Mouse (Mus musculus) intestine, embryonic 16.5 days (tissue): ENCODE measurements around the gene Cyb561. TPM values are rescaled to one million over a fixed set of nuclear protein-coding genes. Genes with fewer than 3 reads are reported as not detected.

Experiments used
- ATAC-seq: fragments of 200-750 bp; cut with Nextera tagmentation; 2 replicates; pipeline ENCODE4 v1.8.0; 2017; ENCODE audit warnings: moderate TSS enrichment, moderate library complexity
- H3K27ac ChIP-seq: fragments of 300-500 bp; sonication (generic); 2 replicates; pipeline ENCODE4 v1.5.1; 2014; ENCODE audit warnings: mild to moderate bottlenecking, low read length
- H3K27me3 ChIP-seq: fragments of 300-500 bp; sonication (generic); replicated peaks from 2 replicates; pipeline ENCODE4 v1.6.1; 2014; ENCODE audit warnings: low read length, control low read depth, mixed read lengths; ENCODE audit not compliant: control insufficient read depth, insufficient read depth
- H3K36me3 ChIP-seq: fragments of 300-500 bp; sonication (generic); 2 replicates; pipeline ENCODE4 v1.6.1; 2014; ENCODE audit warnings: low read length, control low read depth; ENCODE audit not compliant: control insufficient read depth, insufficient read depth
- H3K4me1 ChIP-seq: fragments of 300-500 bp; sonication (generic); 2 replicates; pipeline ENCODE4 v1.6.1; 2014; ENCODE audit warnings: low read length, control low read depth, mixed read lengths; ENCODE audit not compliant: control insufficient read depth, insufficient read depth
- H3K4me2 ChIP-seq: fragments of 300-500 bp; sonication (generic); 2 replicates; pipeline ENCODE4 v1.6.1; 2014; ENCODE audit warnings: low read depth, low read length, control low read depth
- H3K4me3 ChIP-seq: fragments of 300-500 bp; sonication (generic); 2 replicates; pipeline ENCODE4 v1.5.1; 2014; ENCODE audit warnings: mild to moderate bottlenecking, low read length
- H3K9ac ChIP-seq: fragments of 300-500 bp; sonication (generic); 2 replicates; pipeline ENCODE4 v1.6.1; 2014; ENCODE audit warnings: low read depth, low read length
- H3K9me3 ChIP-seq: fragments of 300-500 bp; sonication (generic); 2 replicates; pipeline ENCODE4 v1.6.1; 2016; ENCODE audit warnings: low read length, control low read depth; ENCODE audit not compliant: control insufficient read depth
- WGBS: fragments of 180-500 bp; shearing (Covaris S2); extraction: QIAGEN DNeasy Blood & Tissue Kit; methylation state at CpG from one replicate; pipeline ENCODE4 v1.1.7; 2014; 5-methylcytosine and 5-hydroxymethylcytosine counted together
- polyA plus RNA-seq: library from polyadenylated mRNA; unstranded; fragments of >200 nt; fragmentation: Nextera tagmentation; extraction: Ambion mirVana; gene quantifications from 2 replicates; pipeline ENCODE4 v1.2.1, GENCODE M21; 2015

The Cyb561 gene
- polyA plus RNA-seq, 1 experiment from 2014 or later: 46.5 TPM

GRCm38 (mm10) chr11:105944770-105945672 lies 8.1 kb downstream of the Cyb561 start:
- peak overlapping the region; percentile 96 for H3K4me2 ChIP-seq
- H3K9me3 ChIP-seq: no peaks in the 10 kb centered on the region
- peaks cover 4% of the 10 kb centered on the region; the same call in 1 of the 2 replicates for H3K27me3 ChIP-seq
- H3K27ac ChIP-seq: peak overlapping the region; percentile 90
- peak; percentile 36 for ATAC-seq
- peak overlapping the region; percentile 76 for H3K9ac ChIP-seq
- peaks cover 15% of the 10 kb centered on the region for H3K4me1 ChIP-seq
- no peaks in the 10 kb centered on the region for H3K36me3 ChIP-seq
- H3K4me3 ChIP-seq: peak overlapping the region; percentile 68
- 60% methylated on average over 16 of the region's 16 CpGs for whole genome bisulfite sequencing

GRCm38 (mm10) chr11:105944126-105944621 lies 9.0 kb downstream of the Cyb561 start:
- Histone ChIP-seq H3K9ac (peak overlapping the region; percentile 76), H3K27me3 (peaks cover 4% of the 10 kb centered on the region; the same call in 1 of the 2 replicates), H3K4me2 (peak overlapping the region; percentile 96), H3K9me3 (no peaks in the 10 kb centered on the region), H3K4me3 (peak overlapping the region; percentile 68), H3K4me1 (peaks cover 15% of the 10 kb centered on the region), H3K27ac (peak overlapping the region; percentile 90), H3K36me3 (no peaks in the 10 kb centered on the region)
- WGBS: 1% methylated on average over 59 of the region's 59 CpGs
- peak; percentile 83 for ATAC-seq

DNA sequence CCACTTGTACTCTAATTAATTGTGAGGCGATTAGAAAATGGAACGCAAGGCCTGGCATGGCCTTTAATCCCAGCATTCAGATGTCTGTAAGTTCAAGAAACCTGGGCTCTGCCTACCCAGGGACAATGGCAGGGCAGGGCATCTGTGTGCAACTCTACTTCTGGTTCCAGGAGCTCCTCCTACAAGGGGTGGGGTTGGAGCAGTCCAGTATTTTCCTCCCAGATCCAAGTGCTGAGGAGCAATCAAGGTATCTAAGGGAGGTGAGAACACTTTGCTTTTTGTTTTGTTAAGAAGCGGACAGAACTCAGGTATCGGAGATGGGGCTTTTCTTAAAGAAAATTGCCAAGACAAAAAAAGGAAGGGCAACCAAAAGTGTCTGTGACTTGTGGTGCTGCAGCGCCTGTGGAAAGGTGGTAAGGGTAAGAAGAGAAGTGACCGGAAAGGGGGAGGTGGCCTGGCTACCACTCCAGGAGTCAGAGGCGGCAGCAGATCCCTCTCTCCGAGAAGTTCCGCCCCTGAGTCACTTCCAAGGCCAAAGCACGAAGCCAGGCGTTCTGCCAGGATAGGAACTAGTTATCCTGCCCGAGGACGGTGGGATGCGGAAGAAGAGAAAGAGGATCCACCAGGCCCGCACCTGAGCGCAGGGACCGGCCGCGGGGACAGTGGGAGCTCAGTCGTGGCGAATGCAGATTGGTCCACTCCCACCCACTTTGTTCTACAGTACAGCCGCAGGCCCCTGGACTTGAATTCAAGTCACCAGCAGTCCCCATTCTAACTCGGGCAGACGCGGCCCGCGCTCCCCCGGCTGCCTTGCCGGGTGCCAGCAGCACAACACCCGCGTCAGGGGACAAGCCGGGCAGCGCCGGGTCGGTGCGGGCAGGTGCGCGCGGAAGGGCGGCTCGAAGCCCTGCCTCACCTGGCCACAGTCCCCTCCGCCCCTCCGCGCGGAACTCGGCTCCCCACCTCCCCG lies 9.7 kb downstream of the Cyb561 start:
- H3K4me1 ChIP-seq: peaks cover 15% of the 10 kb centered on the region
- H3K36me3 ChIP-seq: no peaks in the 10 kb centered on the region
- peak; percentile 75 for ATAC-seq
- peaks cover 4% of the 10 kb centered on the region; the same call in 1 of the 2 replicates for H3K27me3 ChIP-seq
- 5% methylated on average over 47 of the region's 47 CpGs for WGBS
- peak overlapping the region; percentile 68 for H3K4me3 ChIP-seq
- no peaks in the 10 kb centered on the region for H3K9me3 ChIP-seq
- peak overlapping the region; percentile 76 for H3K9ac ChIP-seq
- peak overlapping the region; percentile 96 for H3K4me2 ChIP-seq
- H3K27ac ChIP-seq: peak overlapping the region; percentile 90

GRCm38 (mm10) chr11:105941973-105942372 lies 11.2 kb downstream of the Cyb561 start:
- 74% methylated on average over 8 of the region's 8 CpGs for WGBS
- Histone ChIP-seq H3K9ac (0 out of 2 replicates have a peak overlapping the region, but pooled peaks have one; percentile 24), H3K27me3 (peaks cover 4% of the 10 kb centered on the region; the same call in 1 of the 2 replicates)

DNA sequence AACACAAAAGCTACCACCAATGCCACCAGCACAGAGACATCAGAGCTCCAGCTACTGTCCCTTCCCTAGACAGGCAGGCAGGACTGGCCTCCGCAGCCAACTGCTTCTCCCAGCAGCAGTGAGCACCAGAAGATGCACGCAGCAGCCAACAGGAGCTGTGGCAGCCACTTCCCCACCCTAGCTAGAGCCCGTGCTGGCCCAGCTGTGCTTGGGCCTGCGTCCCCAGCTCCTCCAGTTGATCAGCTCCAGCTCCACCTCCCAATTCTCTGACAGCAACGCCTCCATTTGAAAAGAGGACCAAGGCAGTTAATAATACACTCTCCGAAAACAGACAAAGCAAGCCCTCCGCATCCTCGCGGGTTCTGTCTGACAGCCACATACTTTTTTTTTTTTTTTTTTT lies 14.4 kb downstream of the Cyb561 start:
- H3K4me1 ChIP-seq: 0 out of 2 replicates have a peak, but pooled peaks cover 1% of the 10 kb centered on the region
- no peak overlapping the region for H3K4me3 ChIP-seq
- H3K27me3 ChIP-seq: peaks cover under 1% of the 10 kb centered on the region; the same call in 1 of the 2 replicates
- H3K27ac ChIP-seq: no peak overlapping the region
- H3K4me2 ChIP-seq: no peak overlapping the region
- no peak overlapping the region for H3K9ac ChIP-seq
- no peaks in the 10 kb centered on the region for H3K9me3 ChIP-seq
- ATAC-seq: no peak
- H3K36me3 ChIP-seq: no peaks in the 10 kb centered on the region
- WGBS: 58% methylated on average over 9 of the region's 9 CpGs

More at GRCm38 (mm10) chr11:105941973-105942372, 11.2 kb downstream of the Cyb561 start:
- Histone ChIP-seq H3K4me2 (no peak overlapping the region), H3K4me3 (no peak overlapping the region), H3K9me3 (no peaks in the 10 kb centered on the region), H3K4me1 (peaks cover 15% of the 10 kb centered on the region), H3K36me3 (no peaks in the 10 kb centered on the region), H3K27ac (no peak overlapping the region)
- no peak for ATAC-seq

- H3K27ac ChIP-seq: no peak overlapping the region
- no peak overlapping the region for H3K9ac ChIP-seq
- H3K27me3 ChIP-seq: no peaks in the 10 kb centered on the region
- no peaks in the 10 kb centered on the region for H3K36me3 ChIP-seq
- H3K4me3 ChIP-seq: no peak overlapping the region
- ATAC-seq: no peak
- no peaks in the 10 kb centered on the region for H3K4me1 ChIP-seq
- WGBS: 92% methylated on average over 3 of the region's 3 CpGs
- no peak overlapping the region for H3K4me2 ChIP-seq
- H3K9me3 ChIP-seq: no peaks in the 10 kb centered on the region
Measured at GRCm38 (mm10) chr11:105936974-105937373, 16.2 kb downstream of the Cyb561 start.

DNA sequence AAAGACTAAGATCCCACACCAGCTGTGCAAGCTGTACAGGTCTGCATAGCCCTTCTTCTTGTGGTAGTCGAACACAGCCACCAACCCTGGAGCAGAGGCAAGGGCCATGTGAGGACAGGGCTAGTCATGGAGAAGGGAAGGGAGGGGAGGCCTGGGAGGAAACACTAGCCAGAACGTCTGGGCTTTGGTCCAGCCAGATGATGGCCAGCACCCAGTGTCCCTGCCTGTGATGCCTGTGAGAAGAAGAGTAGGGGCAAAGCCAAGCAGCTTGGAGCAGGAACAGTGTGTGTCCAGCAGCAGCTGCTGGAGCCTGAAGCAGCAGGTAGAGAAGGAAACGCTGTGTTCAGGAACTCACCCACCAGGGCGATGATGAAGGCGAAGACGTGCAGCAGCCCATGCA lies 16.9 kb downstream of the Cyb561 start:
- no peak for ATAC-seq
- no peak overlapping the region for H3K9ac ChIP-seq
- H3K36me3 ChIP-seq: no peaks in the 10 kb centered on the region
- no peaks in the 10 kb centered on the region for H3K27me3 ChIP-seq
- no peak overlapping the region for H3K4me3 ChIP-seq
- no peak overlapping the region for H3K4me2 ChIP-seq
- 85% methylated on average over 6 of the region's 6 CpGs for whole genome bisulfite sequencing
- no peaks in the 10 kb centered on the region for H3K9me3 ChIP-seq
- H3K27ac ChIP-seq: no peak overlapping the region
- H3K4me1 ChIP-seq: no peaks in the 10 kb centered on the region

- no peak overlapping the region for H3K4me2 ChIP-seq
- no peaks in the 10 kb centered on the region for H3K27me3 ChIP-seq
- no peaks in the 10 kb centered on the region for H3K9me3 ChIP-seq
- no peak overlapping the region for H3K4me3 ChIP-seq
- no peaks in the 10 kb centered on the region for H3K4me1 ChIP-seq
- no peaks in the 10 kb centered on the region for H3K36me3 ChIP-seq
- WGBS: 85% methylated on average over 8 of the region's 8 CpGs
- no peak for ATAC-seq
- no peak overlapping the region for H3K27ac ChIP-seq
- no peak overlapping the region for H3K9ac ChIP-seq
Measured at GRCm38 (mm10) chr11:105935496-105935895, 17.6 kb downstream of the Cyb561 start.

GRCm38 (mm10) chr11:105934816-105935215 lies 18.3 kb downstream of the Cyb561 start:
- H3K4me3 ChIP-seq: no peak overlapping the region
- ATAC-seq: no peak
- H3K9ac ChIP-seq: no peak overlapping the region
- H3K4me2 ChIP-seq: no peak overlapping the region
- 46% methylated on average over 6 of the region's 6 CpGs for WGBS
- H3K36me3 ChIP-seq: no peaks in the 10 kb centered on the region
- no peaks in the 10 kb centered on the region for H3K4me1 ChIP-seq
- no peaks in the 10 kb centered on the region for H3K9me3 ChIP-seq
- H3K27me3 ChIP-seq: no peaks in the 10 kb centered on the region
- H3K27ac ChIP-seq: no peak overlapping the region
